Mouse (Mus musculus) B cell, adult 2 months (primary cell): Measurements from ENCODE around the gene Tbxas1.

ENCODE experiments used
- DNase-seq, 2 experiments: peaks; one replicate each; pipeline ENCODE4 v3.0.0; 2022

The Tbxas1 gene

DNA sequence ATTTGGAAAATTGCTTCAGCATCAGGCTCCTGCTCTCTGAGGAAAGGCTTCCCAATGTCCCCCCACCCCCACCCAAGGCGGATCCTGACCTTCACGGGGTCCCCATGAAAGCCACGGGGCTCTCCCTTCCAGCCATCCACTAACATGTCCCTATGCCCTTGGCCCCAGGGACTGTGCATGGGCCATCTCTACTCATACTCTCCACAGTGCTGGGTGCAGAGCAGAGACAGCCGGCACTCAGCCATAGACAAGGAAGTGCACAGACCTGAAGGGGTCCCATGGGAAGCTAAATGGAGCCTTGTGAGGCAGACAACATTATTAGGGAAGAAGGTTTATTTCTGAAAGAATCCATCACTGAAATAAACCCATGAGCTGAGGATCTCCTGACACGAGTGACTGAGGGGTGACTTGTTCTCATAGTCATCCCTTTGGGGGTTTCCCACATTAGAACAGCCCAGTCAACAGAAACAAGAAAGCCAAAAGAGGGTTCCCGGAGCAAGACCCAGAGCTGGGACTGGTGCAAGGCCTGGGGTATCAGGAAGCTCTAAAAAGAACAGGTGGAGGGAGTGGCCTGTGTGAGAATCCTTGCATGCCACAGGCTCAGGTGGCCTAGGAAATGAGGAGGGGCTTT lies 179.8 kb downstream of the Tbxas1 start:
- DNase-seq = peak in 1 of 2 experiments; percentile 8

DNA sequence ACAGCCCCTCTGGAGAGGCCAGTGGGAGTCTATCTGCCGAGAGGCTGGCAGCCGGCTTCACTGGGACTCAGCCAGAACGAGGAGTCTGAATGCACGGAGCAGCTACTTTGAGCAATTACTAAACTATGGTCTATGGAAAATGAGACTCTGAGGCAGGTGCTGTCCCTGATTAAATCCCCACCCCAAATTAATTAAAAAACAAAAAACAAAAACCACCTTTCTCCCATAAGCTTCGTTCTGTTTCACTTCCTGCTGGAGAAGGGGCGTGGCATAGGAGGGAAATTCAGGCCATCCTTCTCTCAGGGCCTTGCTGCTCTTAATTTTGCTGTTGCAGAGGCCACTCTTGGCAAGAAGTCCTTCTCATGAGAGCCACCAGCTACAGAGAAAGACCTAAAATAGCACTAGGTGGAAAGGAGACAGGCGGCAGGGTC lies 180.6 kb downstream of the Tbxas1 start:
- DNase-seq = peak; percentile 24 to 32

- DNase-seq = no peak
Measured at GRCm38 (mm10) chr6:39057161-39057560, 182.0 kb downstream of the Tbxas1 start.

- peak in 1 of 2 experiments; percentile 13 for DNase-seq
Measured at GRCm38 (mm10) chr6:39058389-39058788, 183.2 kb downstream of the Tbxas1 start.

GRCm38 (mm10) chr6:39058936-39059335 lies 183.7 kb downstream of the Tbxas1 start:
- DNase-seq = no peak

GRCm38 (mm10) chr6:39059547-39060497 lies 184.6 kb downstream of the Tbxas1 start:
- DNase-seq = no peak

GRCm38 (mm10) chr6:39061180-39061579 lies 186.0 kb downstream of the Tbxas1 start:
- DNase-seq = no peak

DNA sequence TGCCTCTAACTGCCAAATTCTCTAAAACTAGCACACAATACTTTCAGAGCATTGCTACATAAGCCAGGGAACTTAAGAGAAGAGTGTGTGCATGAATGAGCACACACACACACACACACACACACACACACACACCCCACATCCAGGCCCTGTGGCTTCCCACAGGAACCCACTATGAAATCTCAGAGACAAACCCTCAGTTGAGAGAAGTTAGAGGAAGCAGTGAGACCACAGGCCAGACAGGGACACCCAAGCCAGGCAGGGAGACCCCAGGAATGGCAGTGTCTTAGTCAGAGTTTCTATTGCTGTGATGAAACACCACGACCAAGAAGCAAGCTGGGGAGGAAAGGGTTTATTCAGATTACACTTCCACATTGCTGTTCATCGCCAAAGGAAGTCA lies 188.3 kb downstream of the Tbxas1 start:
- no peak for DNase-seq

DNA sequence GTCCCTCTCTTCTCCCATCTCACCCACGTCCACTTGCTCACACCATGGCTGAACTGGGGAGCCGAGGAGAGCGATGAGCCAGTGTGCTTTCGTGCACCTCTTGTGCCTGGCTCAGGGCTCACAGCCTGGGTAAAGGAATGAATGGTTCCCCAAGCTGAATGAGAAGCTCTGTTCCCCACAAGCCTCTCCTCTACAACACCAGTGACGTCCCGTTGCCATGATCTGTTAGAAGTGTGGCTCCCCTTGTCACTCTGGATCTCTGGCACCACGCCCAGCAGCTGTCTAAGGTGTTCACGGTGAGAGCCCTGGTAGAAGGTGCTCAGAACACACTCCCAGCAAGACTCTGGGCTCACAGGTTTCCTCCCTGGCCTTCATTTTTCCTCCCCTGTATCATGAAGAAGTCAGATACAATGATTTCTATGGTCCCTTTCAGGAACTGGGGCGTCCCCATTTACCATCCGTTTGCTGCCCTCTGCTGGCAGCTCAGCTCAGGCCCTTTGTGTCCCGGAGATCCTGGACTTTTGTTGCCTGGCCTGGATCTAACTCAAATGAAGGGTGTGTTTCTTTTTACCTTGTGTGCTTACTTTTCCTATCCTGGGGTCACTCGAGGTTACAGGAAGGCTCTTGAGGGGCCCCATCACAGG lies 191.9 kb downstream of the Tbxas1 start:
- DNase-seq = peak; percentile 72 to 74

GRCm38 (mm10) chr6:39072664-39073063 lies 197.5 kb downstream of the Tbxas1 start:
- DNase-seq = no peak

GRCm38 (mm10) chr6:39074186-39074585 lies 199.0 kb downstream of the Tbxas1 start:
- DNase-seq = no peak

DNA sequence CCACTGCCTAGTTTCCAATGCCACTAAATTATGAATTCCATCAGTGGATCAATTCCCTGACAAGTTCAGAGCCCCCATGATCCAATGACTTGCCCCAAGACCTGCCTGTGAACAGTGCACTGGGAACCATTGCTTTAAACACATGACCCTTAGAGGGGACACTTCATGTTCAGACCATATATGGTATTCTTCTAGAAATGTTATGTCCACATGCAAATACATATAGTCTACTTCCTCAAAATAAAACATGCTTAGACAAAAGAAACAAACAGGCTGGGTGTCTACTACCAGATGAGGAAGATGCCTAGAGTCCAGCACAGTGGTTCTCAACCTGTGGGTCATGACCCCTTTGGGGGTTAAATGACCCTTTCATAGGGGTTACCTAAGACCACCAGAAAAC lies 201.3 kb downstream of the Tbxas1 start:
- DNase-seq = no peak

DNA sequence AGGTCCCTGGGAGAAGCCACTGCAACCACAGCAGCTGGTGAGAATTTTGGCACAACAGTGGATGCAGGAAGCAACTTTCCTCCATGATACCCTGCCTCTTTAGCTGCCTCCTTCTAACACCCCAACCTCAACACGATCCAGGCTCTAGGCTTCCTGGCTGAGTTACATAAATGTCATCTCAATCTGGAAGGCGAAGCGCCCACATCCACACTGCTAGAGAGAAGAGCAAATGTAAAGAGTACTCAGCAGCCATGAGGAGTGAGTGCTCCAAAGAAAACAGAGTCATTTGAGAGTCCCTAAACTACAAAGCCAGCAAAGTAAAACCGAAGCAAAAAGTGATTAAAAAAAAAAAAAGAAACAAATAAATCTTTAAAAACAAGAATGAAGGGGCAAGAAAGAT lies 229.4 kb downstream of the Tbxas1 start:
- no peak for DNase-seq

- no peak for DNase-seq
Measured at GRCm38 (mm10) chr6:39106812-39107211, 231.6 kb downstream of the Tbxas1 start.

GRCm38 (mm10) chr6:39112701-39113100 lies 237.5 kb downstream of the Tbxas1 start:
- no peak for DNase-seq

DNA sequence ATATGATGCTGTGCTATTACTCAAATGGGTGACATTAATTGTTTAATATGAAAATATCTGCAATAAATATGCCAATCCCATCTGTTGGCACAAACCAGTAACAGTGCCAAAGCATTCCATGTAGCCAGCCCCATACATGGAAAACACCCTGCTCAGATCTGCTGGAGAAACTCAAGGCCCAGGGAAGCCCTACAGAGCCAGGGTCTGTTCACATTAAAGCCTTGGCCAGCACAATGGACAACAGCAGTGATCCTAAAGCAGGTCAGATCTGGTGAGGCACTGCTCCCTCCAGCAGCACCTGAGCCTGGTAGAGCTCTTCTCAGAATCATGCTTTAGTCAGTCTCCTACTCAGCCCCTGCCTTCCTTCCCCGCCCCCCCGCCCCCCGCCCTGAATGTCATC lies 237.9 kb downstream of the Tbxas1 start:
- no peak for DNase-seq

- no peak for DNase-seq
Measured at GRCm38 (mm10) chr6:39115438-39115837, 240.2 kb downstream of the Tbxas1 start.

DNA sequence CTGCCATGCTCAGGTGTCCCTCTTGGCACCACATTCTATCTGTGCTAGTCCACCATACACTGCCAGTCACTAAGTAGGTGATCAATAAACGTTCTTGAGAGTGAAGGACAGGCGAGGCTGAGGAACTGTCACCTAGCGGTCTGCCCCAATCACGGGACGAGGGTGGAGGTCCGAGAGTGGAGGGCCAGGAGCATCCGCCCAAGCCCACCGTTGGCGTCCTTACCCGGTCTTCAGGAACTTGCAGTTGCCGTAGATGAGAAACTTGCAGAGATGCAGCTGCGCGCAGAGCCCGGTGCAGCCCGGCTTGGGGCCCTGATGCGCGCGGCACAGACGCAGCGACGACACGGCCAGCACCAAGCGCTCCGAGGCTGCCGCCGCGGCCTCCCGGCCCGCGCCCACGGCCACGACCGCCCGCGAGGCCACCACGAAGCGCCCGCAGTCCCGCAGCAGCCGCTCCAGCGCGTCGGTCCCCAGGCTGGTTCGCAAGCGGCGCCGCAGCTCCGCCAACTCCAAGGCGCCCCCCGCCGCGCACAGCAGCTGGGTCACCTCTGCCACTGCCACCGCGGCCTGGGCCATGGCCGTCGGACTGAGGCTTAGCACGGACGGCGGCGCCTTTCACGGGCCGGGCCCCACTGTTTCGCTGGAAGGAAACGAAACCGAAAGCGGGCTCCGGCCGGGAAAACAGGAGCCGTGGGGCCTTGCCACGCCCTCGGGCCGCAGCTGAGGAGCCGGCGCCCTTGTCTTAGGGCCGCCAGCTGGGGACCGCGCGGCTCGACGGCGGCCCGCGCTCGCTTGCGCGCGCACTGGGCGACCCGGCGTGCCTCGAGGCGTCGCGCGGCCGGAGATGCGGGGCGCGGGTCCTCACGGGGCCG lies 242.6 kb downstream of the Tbxas1 start, which contains the start of gene Parp12:
TSS of gene Parp12 (minus strand) at position 766 of the 872 bp plus-strand sequence.
- peak; percentile 46 to 55 for DNase-seq

DNA sequence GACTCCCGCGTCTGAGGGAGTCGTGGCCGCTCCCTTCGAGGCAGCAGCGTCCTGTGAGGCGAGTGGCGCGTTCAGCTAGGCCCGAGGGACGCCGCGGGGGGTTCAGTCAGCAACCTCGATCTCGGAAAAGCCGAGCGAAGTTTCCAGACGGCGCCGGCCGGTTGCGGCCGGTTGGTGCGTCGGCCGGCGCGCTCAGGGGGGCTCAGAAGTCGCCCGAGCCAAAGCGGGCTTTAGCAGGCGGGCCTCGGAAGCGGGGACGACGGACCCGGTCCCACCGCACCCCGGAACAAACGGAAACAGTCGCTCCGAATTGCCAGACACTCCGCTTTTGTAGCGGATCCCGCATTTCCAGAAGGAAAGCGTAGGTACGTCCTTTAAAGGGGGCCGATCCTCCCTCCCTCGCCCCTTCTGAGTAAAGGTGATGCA lies 243.3 kb downstream of the Tbxas1 start:
- DNase-seq = peak in 1 of 2 experiments; percentile 33

- DNase-seq = no peak
Measured at GRCm38 (mm10) chr6:39120685-39121084, 245.5 kb downstream of the Tbxas1 start.

DNA sequence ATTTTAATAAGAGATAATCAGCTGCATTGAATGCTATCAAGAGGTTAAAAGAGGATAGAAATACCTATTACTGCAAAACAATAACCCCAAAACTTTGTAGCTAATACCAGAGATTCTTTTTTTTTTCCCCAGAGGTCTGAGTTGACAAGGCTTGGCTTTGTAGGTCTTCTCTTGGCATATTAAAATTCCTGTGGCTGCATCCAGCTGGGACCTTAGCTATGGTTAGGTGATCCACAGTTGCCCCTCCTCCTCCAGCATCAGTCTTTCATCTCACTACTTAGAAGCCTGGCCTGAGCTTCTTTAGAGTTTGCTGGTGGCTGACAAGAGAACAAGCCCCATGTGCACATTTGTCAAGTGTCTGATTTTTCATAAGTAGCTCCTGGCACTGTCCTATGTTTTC lies 249.5 kb downstream of the Tbxas1 start:
- no peak for DNase-seq

- DNase-seq = no peak
Measured at GRCm38 (mm10) chr6:39131480-39131879, 256.3 kb downstream of the Tbxas1 start.
